Mouse (Mus musculus) cerebellum, adult (tissue): ENCODE results near the gene Fnbp4.
A peak's percentile ranks its signal among the peaks of the same experiment; 100 is the strongest.
"Not testable (repeated sequence)": the region's sequence is repeated elsewhere in the genome, so short reads cannot be mapped to it uniquely, and the experiment has no call there.

Source experiments
- ATAC-seq: cut with Nextera tagmentation; 2 replicates; pipeline ENCODE4 v1.9.2; 2017; ENCODE audit warnings: mild to moderate bottlenecking, moderate library complexity, mixed read lengths; ENCODE audit not compliant: insufficient number of reproducible peaks, low FRiP score, low TSS enrichment

The Fnbp4 gene

GRCm38 (mm10) chr2:90781938-90782337 is 36.8 kb downstream of the Fnbp4 start:
- no peak for ATAC-seq

DNA sequence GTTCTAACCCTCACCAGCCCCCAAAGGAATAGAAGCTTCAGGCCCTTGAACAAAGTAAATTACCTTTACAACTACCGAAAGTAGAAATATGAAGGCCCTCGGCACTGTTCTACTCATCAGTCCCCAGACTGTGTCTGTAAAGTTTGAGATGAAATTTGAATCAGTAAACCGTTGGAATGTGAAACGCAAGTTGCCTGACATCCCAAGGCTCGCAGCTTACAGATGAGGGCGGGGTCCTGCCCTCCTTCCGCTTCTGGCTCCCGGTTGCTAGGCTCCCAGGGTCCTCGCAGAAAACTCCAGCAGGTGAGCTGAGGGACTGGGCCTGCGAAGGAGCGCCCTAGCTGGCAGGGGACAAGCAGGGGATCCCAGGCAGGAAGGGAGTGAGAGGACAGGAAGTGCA is 37.3 kb downstream of the Fnbp4 start, which contains the start of gene Agbl2:
Agbl2 (plus strand) TSS at position 270 of the 400 bp plus-strand sequence.
- ATAC-seq, result no peak

GRCm38 (mm10) chr2:90782901-90783486 is 37.8 kb downstream of the Fnbp4 start:
- ATAC-seq, result peak; percentile 61

- no peak for ATAC-seq
These were observed 43.0 kb downstream of the Fnbp4 start for GRCm38 (mm10) chr2:90788126-90788525.

GRCm38 (mm10) chr2:90808241-90809126 is 63.3 kb downstream of the Fnbp4 start:
- peak; percentile 70; the same call in 1 of the 2 replicates for ATAC-seq

DNA sequence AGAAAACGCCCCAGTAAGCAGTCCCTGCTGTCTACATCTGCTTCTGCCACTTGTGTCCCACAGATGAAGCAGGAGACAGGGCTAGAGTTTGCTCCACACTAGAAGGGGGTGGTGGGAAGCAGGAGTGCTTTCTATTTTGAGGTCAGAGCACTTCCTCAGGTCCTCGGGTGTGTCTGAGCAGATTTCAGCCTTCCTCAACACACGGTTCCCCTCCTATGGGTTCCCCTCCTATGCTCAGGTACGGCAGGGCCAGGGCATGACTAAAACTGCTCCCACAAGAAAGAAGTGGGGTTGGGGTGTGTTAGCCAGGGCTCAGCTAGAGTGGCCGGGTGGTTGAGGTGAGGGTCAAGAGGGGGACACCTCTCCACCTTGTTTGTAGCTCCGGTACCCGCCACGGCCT is 65.6 kb downstream of the Fnbp4 start:
- no peak for ATAC-seq

DNA sequence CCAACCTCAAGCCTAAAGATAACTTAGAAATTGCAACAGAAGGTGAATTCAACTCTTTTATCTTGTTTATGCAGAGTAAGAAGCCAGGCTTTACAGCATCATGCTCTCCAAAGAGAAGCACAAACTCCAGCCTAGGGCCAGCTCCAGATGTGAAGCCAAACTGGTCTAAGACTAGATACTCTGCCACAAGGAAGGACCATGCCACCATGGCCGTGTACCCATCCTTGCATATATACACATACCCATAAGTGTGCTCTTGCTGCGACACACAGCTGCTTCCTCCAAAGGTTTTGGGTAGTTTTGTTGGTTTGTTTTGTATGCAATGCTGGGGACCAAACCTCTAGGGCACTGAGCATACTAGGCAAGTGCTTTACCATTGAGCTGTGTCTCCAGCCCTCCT is 70.1 kb downstream of the Fnbp4 start:
- no peak for ATAC-seq

DNA sequence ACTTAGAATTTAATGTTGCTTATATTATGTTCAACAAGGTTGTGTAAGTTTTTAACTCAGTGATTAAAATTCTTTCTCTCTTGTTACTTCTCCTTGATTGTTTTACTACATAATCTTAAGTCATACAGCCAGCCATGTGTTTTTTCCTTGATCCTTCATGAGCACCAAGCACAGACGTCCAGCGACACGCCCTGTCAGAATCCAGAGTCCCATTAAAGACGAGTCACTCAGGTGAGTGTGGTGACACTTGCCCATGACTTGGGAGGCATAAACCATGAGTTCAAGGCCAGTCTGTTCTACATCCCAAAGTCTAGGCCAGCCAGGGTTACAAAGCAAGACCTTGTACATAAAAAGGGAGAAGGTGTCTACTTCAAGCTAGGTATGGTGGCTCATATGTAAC is 71.0 kb downstream of the Fnbp4 start:
- ATAC-seq, result no peak

DNA sequence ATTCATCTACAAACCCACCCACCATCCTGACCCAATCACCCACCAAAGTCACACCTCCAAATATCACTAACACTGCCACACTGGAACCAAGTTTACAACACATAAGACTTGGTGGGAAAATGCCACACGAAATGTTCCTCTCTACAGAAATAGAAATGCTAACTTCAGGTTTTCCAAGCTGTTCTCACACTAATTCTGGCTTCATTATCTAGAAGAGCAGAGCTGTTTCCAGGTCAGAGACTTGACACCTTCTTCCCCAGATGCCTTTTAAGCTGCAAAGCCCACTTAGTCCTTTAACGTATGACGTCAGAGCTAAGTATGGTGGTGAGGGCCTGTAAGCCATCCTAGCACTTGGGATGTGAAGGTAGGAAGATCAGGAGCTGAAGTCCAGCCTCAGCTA is 73.5 kb downstream of the Fnbp4 start:
- no peak for ATAC-seq

DNA sequence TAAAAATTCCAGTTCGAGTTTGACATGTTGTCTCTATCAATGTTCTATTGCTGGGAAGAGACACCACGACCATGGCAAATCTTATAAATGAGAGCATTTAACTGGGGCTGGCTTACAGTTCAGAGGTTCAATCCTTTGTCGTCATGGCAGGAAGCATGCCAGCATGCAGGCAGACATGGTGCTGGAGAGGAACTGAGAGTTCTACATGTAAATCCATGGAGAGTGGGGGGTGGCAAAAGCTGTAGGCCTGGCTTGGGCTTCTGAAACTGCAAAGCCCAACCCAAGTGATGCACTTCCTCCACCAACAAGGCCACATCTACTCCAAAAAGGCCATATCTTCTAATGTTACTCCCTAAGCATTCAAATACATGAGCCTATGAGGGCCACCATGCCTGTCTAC is 75.7 kb downstream of the Fnbp4 start:
- ATAC-seq, result no peak

DNA sequence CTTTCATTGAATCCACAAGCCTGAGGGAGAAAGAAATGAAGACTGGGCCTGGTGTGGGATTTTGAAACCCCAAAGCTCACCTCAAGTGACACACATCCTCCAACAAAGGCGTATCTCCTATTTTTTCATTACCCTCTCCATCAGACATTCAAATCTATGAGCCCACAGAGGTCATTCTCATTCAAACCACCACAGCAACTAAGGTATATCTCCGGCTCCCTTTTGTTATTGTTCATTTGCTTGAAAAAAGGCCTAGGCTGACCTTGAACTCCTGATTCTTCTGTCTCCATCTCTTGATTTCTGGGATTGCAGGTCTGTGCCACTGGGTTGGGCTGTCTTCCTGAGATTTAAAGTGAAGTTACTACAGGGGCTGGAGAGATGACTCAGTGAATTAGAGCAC is 77.8 kb downstream of the Fnbp4 start:
- no peak for ATAC-seq

GRCm38 (mm10) chr2:90823781-90824180 is 78.6 kb downstream of the Fnbp4 start:
- ATAC-seq, result peak; percentile 97

DNA sequence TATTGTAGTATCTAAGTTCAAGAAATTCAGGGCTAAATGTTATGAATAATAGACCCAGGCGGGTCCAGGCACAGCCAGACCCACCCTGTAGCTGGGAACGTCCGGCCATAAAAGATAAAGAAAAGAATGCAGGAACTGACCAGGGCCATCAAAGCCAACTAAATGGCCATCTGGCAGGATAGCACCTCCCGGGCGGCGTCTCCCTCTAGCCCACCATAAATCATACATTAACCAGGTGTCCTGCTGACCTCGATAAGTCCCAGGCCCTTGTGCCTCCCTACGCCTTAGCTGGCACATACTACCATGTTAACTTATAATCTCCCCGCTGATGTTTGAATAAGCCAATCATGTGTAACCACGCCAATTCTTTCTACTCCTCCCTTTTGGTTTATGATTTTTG is 79.4 kb downstream of the Fnbp4 start:
- ATAC-seq, result not testable (repeated sequence)

DNA sequence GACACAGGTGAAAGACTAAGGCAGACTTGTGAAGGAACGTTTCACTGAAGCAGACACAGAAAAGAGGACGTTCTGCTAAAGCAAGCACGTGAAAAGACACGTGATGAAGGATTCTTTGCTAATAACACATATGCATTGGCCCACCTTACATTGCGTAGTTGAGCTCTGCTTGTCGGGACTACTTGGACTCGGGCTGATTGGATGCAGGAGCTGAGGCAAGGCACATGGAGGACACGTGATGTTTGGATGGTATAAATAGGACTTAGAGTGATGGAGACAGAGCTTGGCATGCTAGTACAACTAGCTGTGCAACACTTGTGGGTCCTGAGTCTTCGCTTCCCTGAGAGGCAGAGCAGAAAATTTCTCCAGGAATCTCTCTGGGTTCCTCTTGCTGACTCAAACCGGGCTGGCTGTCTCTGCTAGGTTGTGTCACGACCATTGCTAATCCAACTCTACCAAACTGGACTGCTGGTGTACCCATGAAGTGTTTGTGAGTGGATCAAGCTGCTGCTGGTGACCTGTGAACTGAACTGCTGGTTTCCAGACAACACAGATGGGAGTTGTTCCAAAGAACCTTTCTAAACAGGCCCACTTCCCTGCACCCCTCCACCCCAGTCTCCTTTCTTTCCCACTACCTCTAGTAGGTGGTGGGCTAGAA is 80.5 kb downstream of the Fnbp4 start:
- ATAC-seq, result no peak

DNA sequence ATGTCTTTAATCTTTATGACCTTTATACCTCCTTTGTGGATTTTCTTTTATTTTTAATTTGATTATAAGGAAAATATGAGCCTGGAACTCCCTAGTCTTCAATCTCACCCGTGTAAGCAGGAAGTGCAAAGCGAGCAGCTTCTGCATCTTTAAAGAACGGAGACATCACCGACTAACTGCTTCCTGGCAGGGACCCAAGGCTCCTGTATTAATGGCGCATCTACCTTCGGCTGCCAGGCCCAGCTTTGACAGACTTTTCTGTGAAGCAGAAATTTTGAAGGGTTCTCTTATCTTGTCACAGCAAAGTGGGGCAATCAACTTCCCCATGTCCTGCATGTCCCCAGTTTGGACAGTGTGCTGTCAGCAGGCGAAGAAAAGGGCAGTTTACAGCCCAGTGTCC is 83.6 kb downstream of the Fnbp4 start:
- no peak for ATAC-seq
